Comparison of ENCODE assay signal across 8 mouse cellular contexts in the genomic region with DNA sequence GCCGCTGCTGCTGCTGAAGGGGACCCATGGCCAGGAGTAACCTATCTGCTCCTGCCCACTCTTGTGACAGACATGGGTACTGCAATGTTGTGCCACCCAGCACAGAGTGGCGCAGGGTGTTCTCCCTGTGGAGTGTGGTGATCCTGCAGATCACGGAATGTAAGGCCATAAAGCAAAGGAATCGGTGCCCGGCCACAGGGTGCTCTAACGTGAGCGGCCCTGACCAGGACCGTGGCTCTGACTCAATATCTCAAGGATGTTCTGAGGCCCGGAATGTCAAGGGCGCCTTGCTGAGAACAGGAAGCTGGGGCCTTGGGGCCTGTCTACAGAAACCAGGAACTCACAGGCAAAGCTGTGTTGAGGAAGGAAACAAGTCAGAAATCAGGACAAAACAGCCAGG. TPM values are rescaled to one million over a fixed set of nuclear protein-coding genes. Genes with fewer than 3 reads are reported as not detected.
DNase-seq lines count a peak whose midpoint lies in the region; ATAC-seq lines count a peak whose summit lies in the region.

No protein-coding gene starts in this region.

- H3K4me3 ChIP-seq in hindbrain, embryonic 13.5 days, result no peak overlapping the region
- no peak overlapping the region for H3K4me3 ChIP-seq in hindbrain, embryonic 11.5 days (ENCODE audit: low read depth, low read length)
- no peak overlapping the region for H3K4me3 ChIP-seq in heart, embryonic 10.5 days
- H3K4me3 ChIP-seq in forebrain, embryonic 16.5 days (replicated peaks; ENCODE audit: low read length), result no peak overlapping the region

- 90% methylated on average over 10 of the region's 10 CpGs for WGBS in hindbrain, embryonic 13.5 days
- 92% methylated on average over 10 of the region's 10 CpGs for WGBS in hindbrain, embryonic 11.5 days
- 70% methylated on average over 10 of the region's 10 CpGs for WGBS in heart, embryonic 10.5 days
- WGBS in forebrain, embryonic 16.5 days, result 92% methylated on average over 10 of the region's 10 CpGs

- H3K36me3 ChIP-seq in hindbrain, embryonic 13.5 days, result no peaks in the 10 kb centered on the region
- H3K36me3 ChIP-seq in hindbrain, embryonic 11.5 days (ENCODE audit: control insufficient read depth, insufficient read depth, low read length), result no peaks in the 10 kb centered on the region
- H3K36me3 ChIP-seq in heart, embryonic 10.5 days, result no peaks in the 10 kb centered on the region
- no peaks in the 10 kb centered on the region for H3K36me3 ChIP-seq in forebrain, embryonic 16.5 days (ENCODE audit: control insufficient read depth, insufficient read depth)

- no peak for ATAC-seq in hindbrain, embryonic 13.5 days (ENCODE audit: low FRiP score)
- ATAC-seq in hindbrain, embryonic 11.5 days (ENCODE audit: low FRiP score), result no peak
- peak; percentile 45 for ATAC-seq in megakaryocyte, adult 5-6 weeks (ENCODE audit: poor library complexity, severe bottlenecking)
- no peak for ATAC-seq in forebrain, embryonic 16.5 days

- H3K9ac ChIP-seq in hindbrain, embryonic 13.5 days, result no peak overlapping the region
- H3K9ac ChIP-seq in hindbrain, embryonic 11.5 days (ENCODE audit: low read depth, low read length), result no peak overlapping the region
- H3K9ac ChIP-seq in forebrain, embryonic 16.5 days (replicated peaks; ENCODE audit: low read depth, low read length), result no peak overlapping the region

- no peaks in the 10 kb centered on the region for H3K9me3 ChIP-seq in hindbrain, embryonic 13.5 days
- H3K9me3 ChIP-seq in hindbrain, embryonic 11.5 days (ENCODE audit: control insufficient read depth, low read length), result no peaks in the 10 kb centered on the region
- no peaks in the 10 kb centered on the region for H3K9me3 ChIP-seq in heart, embryonic 10.5 days
- H3K9me3 ChIP-seq in forebrain, embryonic 16.5 days (ENCODE audit: control insufficient read depth, low read length), result no peaks in the 10 kb centered on the region

- H3K27me3 ChIP-seq in hindbrain, embryonic 13.5 days, result no peaks in the 10 kb centered on the region
- H3K27me3 ChIP-seq in hindbrain, embryonic 11.5 days (ENCODE audit: control insufficient read depth, insufficient read depth, low read length), result no peaks in the 10 kb centered on the region
- peaks cover 39% of the 10 kb centered on the region for H3K27me3 ChIP-seq in heart, embryonic 10.5 days (ENCODE audit: insufficient read depth, poor library complexity, severe bottlenecking)
- H3K27me3 ChIP-seq in forebrain, embryonic 16.5 days (replicated peaks; ENCODE audit: control insufficient read depth, insufficient read depth, low read length), result no peaks in the 10 kb centered on the region

- no peak for DNase-seq in hindbrain, embryonic 11.5 days (ENCODE audit: low spot score)
- no peak for DNase-seq in heart, embryonic 10.5 days (ENCODE audit: low spot score)
- DNase-seq in kidney, postnatal 14 days, result peak; percentile 70
- no peak for DNase-seq in cerebellum, adult 11-12 months
- no peak for DNase-seq in MN1 (ENCODE audit: low spot score)

- H3K4me2 ChIP-seq in hindbrain, embryonic 13.5 days, result no peak overlapping the region
- H3K4me2 ChIP-seq in hindbrain, embryonic 11.5 days (replicated peaks; ENCODE audit: low read depth, low read length), result no peak overlapping the region
- no peak overlapping the region for H3K4me2 ChIP-seq in forebrain, embryonic 16.5 days (ENCODE audit: low read length)

- peaks cover 20% of the 10 kb centered on the region for H3K4me1 ChIP-seq in hindbrain, embryonic 13.5 days (replicated peaks)
- no peaks in the 10 kb centered on the region; the same call in 1 of the 2 replicates for H3K4me1 ChIP-seq in hindbrain, embryonic 11.5 days (replicated peaks; ENCODE audit: control insufficient read depth, insufficient read depth, low read length)
- peaks cover 59% of the 10 kb centered on the region for H3K4me1 ChIP-seq in heart, embryonic 10.5 days
- peaks cover 8% of the 10 kb centered on the region for H3K4me1 ChIP-seq in forebrain, embryonic 16.5 days (replicated peaks; ENCODE audit: control insufficient read depth, insufficient read depth, low read length)

- H3K27ac ChIP-seq in hindbrain, embryonic 13.5 days, result peak overlapping the region; percentile 30; the same call in 1 of the 2 replicates
- H3K27ac ChIP-seq in hindbrain, embryonic 11.5 days (ENCODE audit: low read depth, low read length), result no peak overlapping the region
- peak overlapping the region; percentile 49; the same call in 1 of the 2 replicates for H3K27ac ChIP-seq in heart, embryonic 10.5 days
- H3K27ac ChIP-seq in forebrain, embryonic 16.5 days (ENCODE audit: low read length), result no peak overlapping the region; the same call in 1 of the 2 replicates

RNA-seq across cellular contexts. Expression of gene Osgin1, which starts 8.4 kb away (rescaled TPM):
- polyA plus RNA-seq in hindbrain, embryonic 13.5 days (2015; fragmentation: Nextera tagmentation; extraction: Ambion mirVana), result 0.08 and 0.28 TPM in 2 replicates
- 0.23 TPM in 1 of 2 replicates, not detected in the other for polyA plus RNA-seq in hindbrain, embryonic 11.5 days (2014; fragmentation: Nextera tagmentation; extraction: Ambion mirVana)
- polyA plus RNA-seq in heart, embryonic 10.5 days (2016; fragmentation: Nextera tagmentation; extraction: Ambion mirVana), result 0.20 and 2.7 TPM in 2 replicates
- total RNA-seq in megakaryocyte, adult 5-6 weeks (2015), result 6.1 and 6.4 TPM in 2 replicates
- total RNA-seq in megakaryocyte, adult 5-6 weeks (2017), result 2.5 and 5.7 TPM in 2 replicates
- 0.20 TPM in 2 replicates for polyA plus RNA-seq in forebrain, embryonic 16.5 days (2015; fragmentation: Nextera tagmentation; extraction: Ambion mirVana)

RNA-seq across cellular contexts. Expression of gene Necab2, which starts 21.0 kb away (rescaled TPM):
- polyA plus RNA-seq in hindbrain, embryonic 13.5 days (2015; fragmentation: Nextera tagmentation; extraction: Ambion mirVana), result 34.5 and 36.4 TPM in 2 replicates
- 14.5 and 17.2 TPM in 2 replicates for polyA plus RNA-seq in hindbrain, embryonic 11.5 days (2014; fragmentation: Nextera tagmentation; extraction: Ambion mirVana)
- polyA plus RNA-seq in heart, embryonic 10.5 days (2016; fragmentation: Nextera tagmentation; extraction: Ambion mirVana), result 1.9 and 3.4 TPM in 2 replicates
- total RNA-seq in megakaryocyte, adult 5-6 weeks (2015), result not detected in 2 replicates
- not detected in 2 replicates for total RNA-seq in megakaryocyte, adult 5-6 weeks (2017)
- 11.9 and 28.9 TPM in 2 replicates for polyA plus RNA-seq in forebrain, embryonic 16.5 days (2015; fragmentation: Nextera tagmentation; extraction: Ambion mirVana)

RNA-seq across cellular contexts. Expression of gene Mlycd, which starts 30.9 kb away (rescaled TPM):
- 14.1 and 14.8 TPM in 2 replicates for polyA plus RNA-seq in hindbrain, embryonic 13.5 days (2015; fragmentation: Nextera tagmentation; extraction: Ambion mirVana)
- 9.2 and 10.7 TPM in 2 replicates for polyA plus RNA-seq in hindbrain, embryonic 11.5 days (2014; fragmentation: Nextera tagmentation; extraction: Ambion mirVana)
- polyA plus RNA-seq in heart, embryonic 10.5 days (2016; fragmentation: Nextera tagmentation; extraction: Ambion mirVana), result 15.2 and 17.7 TPM in 2 replicates
- 5.4 and 6.5 TPM in 2 replicates for total RNA-seq in megakaryocyte, adult 5-6 weeks (2015)
- 5.7 and 7.5 TPM in 2 replicates for total RNA-seq in megakaryocyte, adult 5-6 weeks (2017)
- 13.0 and 13.9 TPM in 2 replicates for polyA plus RNA-seq in forebrain, embryonic 16.5 days (2015; fragmentation: Nextera tagmentation; extraction: Ambion mirVana)

Comparison
In these comparisons a context has a peak if more than half of its experiments do, and no peak if none do; other contexts are left out.
1. H3K27ac ChIP-seq: peak in hindbrain, embryonic 13.5 days (single experiment) and heart, embryonic 10.5 days (single experiment); none in hindbrain, embryonic 11.5 days (single experiment) and forebrain, embryonic 16.5 days (single experiment).